Mouse (Mus musculus): Measurements from ENCODE around the gene Fig4. TPM values are rescaled to one million over a fixed set of nuclear protein-coding genes. Genes with fewer than 3 reads are reported as not detected.

Fig4 gene
- polyA plus RNA-seq, 1 experiment: 7.8 TPM

- no peaks in the 10 kb centered on the region for H3K36me3 ChIP-seq (ENCODE audit: control insufficient read depth, insufficient read depth)
- H3K4me3 ChIP-seq (ENCODE audit: insufficient read depth, poor library complexity, severe bottlenecking): no peak overlapping the region
- H3K27me3 ChIP-seq (ENCODE audit: control insufficient read depth, insufficient read depth, insufficient read length): no peaks in the 10 kb centered on the region
- TF ChIP-seq FOSL1 (IDR thresholded peaks at IDR 0.05; ENCODE audit: insufficient read depth, low read length, poor library complexity, severe bottlenecking) (no peak), CTCF (IDR thresholded peaks at IDR 0.05; ENCODE audit: control insufficient read depth, insufficient read depth, insufficient read length) (no peak), MYOD1 (IDR thresholded peaks at IDR 0.05; ENCODE audit: control insufficient read depth, insufficient read length, low read depth) (no peak), MYOG (IDR thresholded peaks at IDR 0.05; ENCODE audit: control insufficient read depth, extremely low read depth, insufficient read length) (no peak), CEBPB (IDR thresholded peaks at IDR 0.05; ENCODE audit: low read depth) (no peak), MAX (IDR thresholded peaks at IDR 0.05) (no peak), USF1 (IDR thresholded peaks at IDR 0.05; ENCODE audit: low read depth) (no peak)
- no peaks in the 10 kb centered on the region for H3K79me3 ChIP-seq (ENCODE audit: low read depth)
- no peaks in the 10 kb centered on the region for H3K79me2 ChIP-seq (ENCODE audit: control insufficient read depth, insufficient read depth)
- no peak overlapping the region for H3ac ChIP-seq (ENCODE audit: control insufficient read depth, insufficient read length, low read depth)
Observed at GRCm38 (mm10) chr10:41204191-41204590, 98.9 kb downstream of the Fig4 start.

- TF ChIP-seq FOSL1 (IDR thresholded peaks at IDR 0.05; ENCODE audit: insufficient read depth, low read length, poor library complexity, severe bottlenecking): no peak
- no peak for TF ChIP-seq CTCF (IDR thresholded peaks at IDR 0.05; ENCODE audit: control insufficient read depth, insufficient read depth, insufficient read length)
- TF ChIP-seq MYOD1 (IDR thresholded peaks at IDR 0.05; ENCODE audit: control insufficient read depth, insufficient read length, low read depth): no peak
- TF ChIP-seq USF1 (IDR thresholded peaks at IDR 0.05; ENCODE audit: low read depth): no peak
- TF ChIP-seq MYOG (IDR thresholded peaks at IDR 0.05; ENCODE audit: control insufficient read depth, extremely low read depth, insufficient read length): no peak
- no peak for TF ChIP-seq MAX (IDR thresholded peaks at IDR 0.05)
- TF ChIP-seq CEBPB (IDR thresholded peaks at IDR 0.05; ENCODE audit: low read depth): no peak
- Histone ChIP-seq H3K79me2 (ENCODE audit: control insufficient read depth, insufficient read depth) (no peaks in the 10 kb centered on the region), H3ac (ENCODE audit: control insufficient read depth, insufficient read length, low read depth) (no peak overlapping the region)
Observed at GRCm38 (mm10) chr10:41198719-41199118, 104.3 kb downstream of the Fig4 start.

GRCm38 (mm10) chr10:41197788-41198187 is 105.3 kb downstream of the Fig4 start:
- no peak overlapping the region for H3ac ChIP-seq (ENCODE audit: control insufficient read depth, insufficient read length, low read depth)
- no peaks in the 10 kb centered on the region for H3K79me2 ChIP-seq (ENCODE audit: control insufficient read depth, insufficient read depth)
- TF ChIP-seq USF1 (IDR thresholded peaks at IDR 0.05; ENCODE audit: low read depth) (no peak), MAX (IDR thresholded peaks at IDR 0.05) (no peak), CTCF (IDR thresholded peaks at IDR 0.05; ENCODE audit: control insufficient read depth, insufficient read depth, insufficient read length) (no peak), CEBPB (IDR thresholded peaks at IDR 0.05; ENCODE audit: low read depth) (no peak), MYOG (IDR thresholded peaks at IDR 0.05; ENCODE audit: control insufficient read depth, extremely low read depth, insufficient read length) (no peak), MYOD1 (IDR thresholded peaks at IDR 0.05; ENCODE audit: control insufficient read depth, insufficient read length, low read depth) (no peak), FOSL1 (IDR thresholded peaks at IDR 0.05; ENCODE audit: insufficient read depth, low read length, poor library complexity, severe bottlenecking) (no peak)
- no peaks in the 10 kb centered on the region for H3K36me3 ChIP-seq (ENCODE audit: control insufficient read depth, insufficient read depth)
- H3K79me3 ChIP-seq (ENCODE audit: low read depth): no peaks in the 10 kb centered on the region
- no peak overlapping the region for H3K4me3 ChIP-seq (ENCODE audit: insufficient read depth, poor library complexity, severe bottlenecking)
- no peaks in the 10 kb centered on the region for H3K27me3 ChIP-seq (ENCODE audit: control insufficient read depth, insufficient read depth, insufficient read length)

More at GRCm38 (mm10) chr10:41198719-41199118, 104.3 kb downstream of the Fig4 start:
- Histone ChIP-seq H3K36me3 (ENCODE audit: control insufficient read depth, insufficient read depth) (no peaks in the 10 kb centered on the region), H3K4me3 (ENCODE audit: insufficient read depth, poor library complexity, severe bottlenecking) (no peak overlapping the region), H3K27me3 (ENCODE audit: control insufficient read depth, insufficient read depth, insufficient read length) (no peaks in the 10 kb centered on the region), H3K79me3 (ENCODE audit: low read depth) (no peaks in the 10 kb centered on the region)

- TF ChIP-seq MAX (IDR thresholded peaks at IDR 0.05) (no peak), MYOD1 (IDR thresholded peaks at IDR 0.05; ENCODE audit: control insufficient read depth, insufficient read length, low read depth) (no peak), CTCF (IDR thresholded peaks at IDR 0.05; ENCODE audit: control insufficient read depth, insufficient read depth, insufficient read length) (no peak), CEBPB (IDR thresholded peaks at IDR 0.05; ENCODE audit: low read depth) (no peak), MYOG (IDR thresholded peaks at IDR 0.05; ENCODE audit: control insufficient read depth, extremely low read depth, insufficient read length) (no peak), USF1 (IDR thresholded peaks at IDR 0.05; ENCODE audit: low read depth) (no peak), FOSL1 (IDR thresholded peaks at IDR 0.05; ENCODE audit: insufficient read depth, low read length, poor library complexity, severe bottlenecking) (no peak)
- Histone ChIP-seq H3K79me3 (ENCODE audit: low read depth) (no peaks in the 10 kb centered on the region), H3K27me3 (ENCODE audit: control insufficient read depth, insufficient read depth, insufficient read length) (no peaks in the 10 kb centered on the region), H3K79me2 (ENCODE audit: control insufficient read depth, insufficient read depth) (no peaks in the 10 kb centered on the region), H3K36me3 (ENCODE audit: control insufficient read depth, insufficient read depth) (no peaks in the 10 kb centered on the region), H3K4me3 (ENCODE audit: insufficient read depth, poor library complexity, severe bottlenecking) (no peak overlapping the region), H3ac (ENCODE audit: control insufficient read depth, insufficient read length, low read depth) (no peak overlapping the region)
Observed at GRCm38 (mm10) chr10:41196295-41196694, 106.8 kb downstream of the Fig4 start.

GRCm38 (mm10) chr10:41189392-41189791 is 113.7 kb downstream of the Fig4 start:
- Histone ChIP-seq H3K36me3 (ENCODE audit: control insufficient read depth, insufficient read depth) (no peaks in the 10 kb centered on the region), H3K79me2 (ENCODE audit: control insufficient read depth, insufficient read depth) (no peaks in the 10 kb centered on the region), H3K4me3 (ENCODE audit: insufficient read depth, poor library complexity, severe bottlenecking) (no peak overlapping the region), H3K79me3 (ENCODE audit: low read depth) (no peaks in the 10 kb centered on the region), H3ac (ENCODE audit: control insufficient read depth, insufficient read length, low read depth) (no peak overlapping the region), H3K27me3 (ENCODE audit: control insufficient read depth, insufficient read depth, insufficient read length) (no peaks in the 10 kb centered on the region)
- TF ChIP-seq MYOG (IDR thresholded peaks at IDR 0.05; ENCODE audit: control insufficient read depth, extremely low read depth, insufficient read length) (no peak), USF1 (IDR thresholded peaks at IDR 0.05; ENCODE audit: low read depth) (no peak), CEBPB (IDR thresholded peaks at IDR 0.05; ENCODE audit: low read depth) (no peak), MAX (IDR thresholded peaks at IDR 0.05) (no peak), CTCF (IDR thresholded peaks at IDR 0.05; ENCODE audit: control insufficient read depth, insufficient read depth, insufficient read length) (no peak)

- Histone ChIP-seq H3K36me3 (ENCODE audit: control insufficient read depth, insufficient read depth) (no peaks in the 10 kb centered on the region), H3K79me3 (ENCODE audit: low read depth) (no peaks in the 10 kb centered on the region), H3K27me3 (ENCODE audit: control insufficient read depth, insufficient read depth, insufficient read length) (no peaks in the 10 kb centered on the region), H3ac (ENCODE audit: control insufficient read depth, insufficient read length, low read depth) (no peak overlapping the region), H3K4me3 (ENCODE audit: insufficient read depth, poor library complexity, severe bottlenecking) (no peak overlapping the region), H3K79me2 (ENCODE audit: control insufficient read depth, insufficient read depth) (no peaks in the 10 kb centered on the region)
- TF ChIP-seq MYOD1 (IDR thresholded peaks at IDR 0.05; ENCODE audit: control insufficient read depth, insufficient read length, low read depth): no peak
- no peak for TF ChIP-seq MAX (IDR thresholded peaks at IDR 0.05)
- no peak for TF ChIP-seq FOSL1 (IDR thresholded peaks at IDR 0.05; ENCODE audit: insufficient read depth, low read length, poor library complexity, severe bottlenecking)
- no peak for TF ChIP-seq CTCF (IDR thresholded peaks at IDR 0.05; ENCODE audit: control insufficient read depth, insufficient read depth, insufficient read length)
- TF ChIP-seq MYOG (IDR thresholded peaks at IDR 0.05; ENCODE audit: control insufficient read depth, extremely low read depth, insufficient read length): no peak
- TF ChIP-seq USF1 (IDR thresholded peaks at IDR 0.05; ENCODE audit: low read depth): no peak
- no peak for TF ChIP-seq CEBPB (IDR thresholded peaks at IDR 0.05; ENCODE audit: low read depth)
Observed at GRCm38 (mm10) chr10:41183975-41184374, 119.1 kb downstream of the Fig4 start.

Data from C2C12 (cell line).